9 mouse cellular contexts compared by ENCODE assay signal in the genomic region with DNA sequence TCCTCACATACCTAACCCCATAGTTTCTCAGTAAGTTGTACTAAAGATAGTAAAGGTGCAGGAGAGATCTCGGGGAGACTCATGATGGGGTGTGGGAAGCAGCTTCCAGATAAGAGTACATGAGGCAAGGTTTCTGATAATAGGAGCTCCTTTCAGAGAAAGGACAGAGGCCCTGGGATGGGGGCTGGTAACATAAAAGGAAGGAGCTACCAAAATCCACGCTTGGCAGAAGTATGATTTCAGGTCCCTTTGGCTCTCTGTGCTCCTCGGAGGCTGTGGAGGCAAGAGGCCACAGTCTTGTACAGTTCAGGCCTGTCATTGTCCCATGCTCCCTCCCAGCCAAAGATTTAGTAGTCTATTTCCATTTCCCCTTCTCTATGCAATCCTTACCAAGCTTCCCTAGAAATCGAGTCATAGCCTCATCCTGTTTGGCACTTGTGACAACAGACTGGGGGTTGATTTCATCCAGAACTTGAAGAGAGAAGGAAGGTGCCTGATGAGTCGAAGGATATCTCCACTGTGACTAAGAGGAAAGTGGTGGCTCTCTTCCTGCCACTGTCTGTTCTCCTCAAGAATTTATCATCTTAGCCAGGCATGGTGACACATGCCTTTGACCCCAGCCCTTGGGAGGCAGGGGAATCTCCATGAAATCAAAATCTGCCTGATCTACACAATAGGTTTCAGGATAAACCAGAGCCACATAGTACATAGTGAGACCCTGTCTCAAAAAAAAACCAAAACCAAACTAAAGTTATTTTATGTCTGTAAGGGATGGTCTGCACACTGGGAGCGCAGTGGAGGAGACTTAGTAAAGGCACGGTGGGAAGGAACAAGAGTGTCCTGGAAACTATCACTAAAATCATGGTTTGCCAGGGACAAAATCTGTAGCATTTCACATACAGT. TPM values are rescaled to one million over a fixed set of nuclear protein-coding genes. Genes with fewer than 3 reads are reported as not detected.
DNase-seq lines count a peak whose midpoint lies in the region; ATAC-seq lines count a peak whose summit lies in the region.
"Had no signal": no experiment of that assay in that cellular context is flagged by ENCODE, and none has a peak within 500 bp of the region (broad histone marks: within the 10 kb centered on the region; RNA-seq: fewer than 3 reads in every experiment).

No protein-coding gene starts in this region.

- DNase-seq in forebrain, embryonic 11.5 days (ENCODE audit: low spot score): no peak
- peak; percentile 72 for DNase-seq in liver
- DNase-seq in thymus, postnatal 10 days (ENCODE audit: low spot score in 2 of 2): no peak
- DNase-seq in ovary, adult 18-20 months (ENCODE audit: low spot score): no peak
- DNase-seq: kidney, adult 18-20 months had no signal

- H3K4me3 ChIP-seq in megakaryocyte, embryonic 14.5 days (replicated peaks): peak overlapping the region; percentile 93
- H3K4me3 ChIP-seq in forebrain, embryonic 11.5 days (ENCODE audit: low read depth, low read length): peak overlapping the region; percentile 39; the same call in 1 of the 2 replicates
- peak overlapping the region; percentile 67 for H3K4me3 ChIP-seq in stomach, embryonic 16.5 days (replicated peaks; ENCODE audit: low read length)

- no peaks in the 10 kb centered on the region for H3K9me3 ChIP-seq in megakaryocyte, embryonic 14.5 days
- no peaks in the 10 kb centered on the region for H3K9me3 ChIP-seq in forebrain, embryonic 11.5 days (ENCODE audit: control insufficient read depth, low read length)
- H3K9me3 ChIP-seq in stomach, embryonic 16.5 days (replicated peaks; ENCODE audit: control insufficient read depth, low read length): no peaks in the 10 kb centered on the region

- peaks cover 77% of the 10 kb centered on the region for H3K4me1 ChIP-seq in megakaryocyte, embryonic 14.5 days
- peaks cover 19% of the 10 kb centered on the region for H3K4me1 ChIP-seq in forebrain, embryonic 11.5 days (replicated peaks; ENCODE audit: control insufficient read depth, insufficient read depth, low read length)
- peaks cover 48% of the 10 kb centered on the region for H3K4me1 ChIP-seq in stomach, embryonic 16.5 days (ENCODE audit: control insufficient read depth, insufficient read depth, low read length)

- H3K4me2 ChIP-seq in forebrain, embryonic 11.5 days (ENCODE audit: low read depth, low read length, severe bottlenecking): peak overlapping the region; percentile 89
- peak overlapping the region; percentile 100 for H3K4me2 ChIP-seq in stomach, embryonic 16.5 days (ENCODE audit: low read depth, low read length)

- no peaks in the 10 kb centered on the region for H3K27me3 ChIP-seq in megakaryocyte, embryonic 14.5 days (replicated peaks)
- H3K27me3 ChIP-seq in forebrain, embryonic 11.5 days (ENCODE audit: control insufficient read depth, insufficient read depth, low read length): no peaks in the 10 kb centered on the region
- H3K27me3 ChIP-seq in stomach, embryonic 16.5 days (ENCODE audit: control insufficient read depth, insufficient read depth, low read length): no peaks in the 10 kb centered on the region

- peaks cover 10% of the 10 kb centered on the region for H3K36me3 ChIP-seq in megakaryocyte, embryonic 14.5 days (replicated peaks; ENCODE audit: low read length)
- H3K36me3 ChIP-seq in forebrain, embryonic 11.5 days (ENCODE audit: control insufficient read depth, insufficient read depth, low read length): no peaks in the 10 kb centered on the region
- H3K36me3 ChIP-seq in stomach, embryonic 16.5 days (ENCODE audit: control insufficient read depth, insufficient read depth, low read length): no peaks in the 10 kb centered on the region

- no peak overlapping the region for H3K27ac ChIP-seq in forebrain, embryonic 11.5 days (ENCODE audit: low read depth, low read length)
- peak overlapping the region; percentile 99 for H3K27ac ChIP-seq in stomach, embryonic 16.5 days (ENCODE audit: low read length)

- peak overlapping the region; percentile 93 for H3K9ac ChIP-seq in forebrain, embryonic 11.5 days (ENCODE audit: low read length)
- H3K9ac ChIP-seq in stomach, embryonic 16.5 days (ENCODE audit: low read length): peak overlapping the region; percentile 95

- WGBS in forebrain, embryonic 11.5 days: 93% methylated on average over 7 of the region's 7 CpGs
- WGBS in stomach, embryonic 16.5 days: 69% methylated on average over 7 of the region's 7 CpGs

- no peak for ATAC-seq in megakaryocyte, adult 5-6 weeks (ENCODE audit: poor library complexity, severe bottlenecking)
- ATAC-seq in forebrain, embryonic 11.5 days (replicated peaks; ENCODE audit: low FRiP score): no peak
- ATAC-seq in stomach, embryonic 16.5 days (ENCODE audit: insufficient read depth, low FRiP score): no peak
- no peak for ATAC-seq in cerebellum, adult (ENCODE audit: insufficient number of reproducible peaks, low FRiP score, low TSS enrichment)

RNA-seq across cellular contexts. Expression of gene Msh5, which starts 1.4 kb away (rescaled TPM):
- 10.5 and 10.9 TPM in 2 replicates for polyA plus RNA-seq in megakaryocyte, embryonic 14.5 days (2012; ENCODE audit: insufficient read depth, low replicate concordance)
- 7.4 and 7.5 TPM in 2 replicates for total RNA-seq in megakaryocyte, adult 5-6 weeks (2015)
- 3.6 and 6.3 TPM in 2 replicates for total RNA-seq in megakaryocyte, adult 5-6 weeks (2017)
- 5.8 and 7.9 TPM in 2 replicates for polyA plus RNA-seq in forebrain, embryonic 11.5 days (2014; fragmentation: Nextera tagmentation; extraction: Ambion mirVana)
- polyA plus RNA-seq in stomach, embryonic 16.5 days (2015; fragmentation: Nextera tagmentation; extraction: Ambion mirVana): 3.9 and 4.2 TPM in 2 replicates

RNA-seq across cellular contexts. Expression of gene Clic1, which starts 4.6 kb away (rescaled TPM):
- polyA plus RNA-seq in megakaryocyte, embryonic 14.5 days (2012; ENCODE audit: insufficient read depth, low replicate concordance): 244 and 373 TPM in 2 replicates
- total RNA-seq in megakaryocyte, adult 5-6 weeks (2015): 415 and 463 TPM in 2 replicates
- total RNA-seq in megakaryocyte, adult 5-6 weeks (2017): 386 and 405 TPM in 2 replicates
- polyA plus RNA-seq in forebrain, embryonic 11.5 days (2014; fragmentation: Nextera tagmentation; extraction: Ambion mirVana): 67.7 and 74.5 TPM in 2 replicates
- 396 and 441 TPM in 2 replicates for polyA plus RNA-seq in stomach, embryonic 16.5 days (2015; fragmentation: Nextera tagmentation; extraction: Ambion mirVana)

RNA-seq across cellular contexts. Expression of gene Ddah2, which starts 13.7 kb away (rescaled TPM):
- 30.5 and 36.5 TPM in 2 replicates for polyA plus RNA-seq in megakaryocyte, embryonic 14.5 days (2012; ENCODE audit: insufficient read depth, low replicate concordance)
- 2.2 and 3.1 TPM in 2 replicates for total RNA-seq in megakaryocyte, adult 5-6 weeks (2015)
- 1.2 and 2.7 TPM in 2 replicates for total RNA-seq in megakaryocyte, adult 5-6 weeks (2017)
- 489 and 543 TPM in 2 replicates for polyA plus RNA-seq in forebrain, embryonic 11.5 days (2014; fragmentation: Nextera tagmentation; extraction: Ambion mirVana)
- 190 and 193 TPM in 2 replicates for polyA plus RNA-seq in stomach, embryonic 16.5 days (2015; fragmentation: Nextera tagmentation; extraction: Ambion mirVana)

RNA-seq across cellular contexts. Expression of gene Sapcd1, which starts 17.3 kb away (rescaled TPM):
- polyA plus RNA-seq in megakaryocyte, embryonic 14.5 days (2012; ENCODE audit: insufficient read depth, low replicate concordance): 4.1 and 5.4 TPM in 2 replicates
- 1.4 and 1.5 TPM in 2 replicates for total RNA-seq in megakaryocyte, adult 5-6 weeks (2015)
- total RNA-seq in megakaryocyte, adult 5-6 weeks (2017): 0.22 TPM in 1 of 2 replicates, not detected in the other
- polyA plus RNA-seq in forebrain, embryonic 11.5 days (2014; fragmentation: Nextera tagmentation; extraction: Ambion mirVana): 4.0 and 4.1 TPM in 2 replicates
- 14.2 and 14.3 TPM in 2 replicates for polyA plus RNA-seq in stomach, embryonic 16.5 days (2015; fragmentation: Nextera tagmentation; extraction: Ambion mirVana)

RNA-seq across cellular contexts. Expression of gene Ly6g6c, which starts 20.0 kb away (rescaled TPM):
- 14.8 and 15.5 TPM in 2 replicates for polyA plus RNA-seq in megakaryocyte, embryonic 14.5 days (2012; ENCODE audit: insufficient read depth, low replicate concordance)
- not detected in 2 replicates for total RNA-seq in megakaryocyte, adult 5-6 weeks (2015)
- not detected in 2 replicates for total RNA-seq in megakaryocyte, adult 5-6 weeks (2017)
- polyA plus RNA-seq in forebrain, embryonic 11.5 days (2014; fragmentation: Nextera tagmentation; extraction: Ambion mirVana): 0.20 TPM in 1 of 2 replicates, not detected in the other
- polyA plus RNA-seq in stomach, embryonic 16.5 days (2015; fragmentation: Nextera tagmentation; extraction: Ambion mirVana): 50.6 and 109 TPM in 2 replicates

Comparison
In these comparisons a context has a peak if more than half of its experiments do, and no peak if none do; other contexts are left out.
1. H3K4me3 ChIP-seq: peak in every context shown above with its lines; median percentile 93 in megakaryocyte, embryonic 14.5 days; 67 in stomach, embryonic 16.5 days; 39 in forebrain, embryonic 11.5 days.